In the genomic region with DNA sequence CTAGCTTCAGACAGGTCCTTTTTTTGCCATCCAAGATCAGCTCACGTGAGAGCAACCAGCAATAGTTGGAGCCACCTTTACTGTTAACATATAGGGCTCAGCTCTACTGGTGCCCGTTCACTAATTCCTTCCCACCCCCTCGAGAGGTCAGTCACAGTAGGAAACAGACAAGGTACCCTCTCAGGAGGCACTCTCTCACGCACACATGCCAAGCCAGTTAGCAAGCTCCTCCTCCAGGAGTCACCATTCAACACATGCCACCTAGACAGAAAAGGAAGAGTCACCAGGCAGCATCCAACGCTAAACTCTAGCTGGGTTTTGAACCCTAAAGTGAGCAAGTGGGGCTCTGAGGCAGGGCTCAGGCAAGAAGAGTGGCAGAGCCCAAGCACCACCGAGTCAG, we compare ENCODE assay signal across 8 mouse cellular contexts. TPM values are rescaled to one million over a fixed set of nuclear protein-coding genes. Genes with fewer than 3 reads are reported as not detected.
DNase-seq lines count a peak whose midpoint lies in the region; ATAC-seq lines count a peak whose summit lies in the region.

No protein-coding gene starts in this region.

- DNase-seq in kidney, adult 18-20 months = no peak
- DNase-seq in left cerebral cortex, postnatal 36 days (ENCODE audit: low spot score in 2 of 2) = no peak
- no peak for DNase-seq in thymus, postnatal 25 days
- no peak for DNase-seq in frontal cortex, postnatal 10 days (ENCODE audit: low spot score in 2 of 2)

- intact Hi-C loops in left cerebral cortex, postnatal 36 days (cut with DNase I) = no loop called here

- H3K4me1 ChIP-seq in kidney, embryonic 14.5 days (ENCODE audit: control insufficient read depth, insufficient read depth, low read length) = peaks cover 37% of the 10 kb centered on the region
- H3K4me1 ChIP-seq in embryonic facial prominence, embryonic 15.5 days = peaks cover 59% of the 10 kb centered on the region
- H3K4me1 ChIP-seq in intestine, embryonic 16.5 days (ENCODE audit: control insufficient read depth, insufficient read depth, low read length) = peaks cover 40% of the 10 kb centered on the region
- H3K4me1 ChIP-seq in neural tube, embryonic 12.5 days = peaks cover 68% of the 10 kb centered on the region

- H3K9ac ChIP-seq in kidney, embryonic 14.5 days (ENCODE audit: low read depth, low read length) = peak overlapping the region; percentile 28; the same call in 1 of the 2 replicates
- H3K9ac ChIP-seq in embryonic facial prominence, embryonic 15.5 days = no peak overlapping the region
- H3K9ac ChIP-seq in intestine, embryonic 16.5 days (ENCODE audit: low read depth, low read length) = peak overlapping the region; percentile 44; the same call in 1 of the 2 replicates
- H3K9ac ChIP-seq in neural tube, embryonic 12.5 days = peak overlapping the region; percentile 92

- H3K27me3 ChIP-seq in kidney, embryonic 14.5 days (ENCODE audit: control insufficient read depth, insufficient read depth, low read length) = no peaks in the 10 kb centered on the region
- no peaks in the 10 kb centered on the region for H3K27me3 ChIP-seq in embryonic facial prominence, embryonic 15.5 days
- H3K27me3 ChIP-seq in intestine, embryonic 16.5 days (replicated peaks; ENCODE audit: control insufficient read depth, insufficient read depth, low read length) = no peaks in the 10 kb centered on the region
- H3K27me3 ChIP-seq in neural tube, embryonic 12.5 days (replicated peaks) = no peaks in the 10 kb centered on the region

- no peaks in the 10 kb centered on the region for H3K9me3 ChIP-seq in kidney, embryonic 14.5 days (ENCODE audit: control insufficient read depth, low read length)
- H3K9me3 ChIP-seq in embryonic facial prominence, embryonic 15.5 days (replicated peaks) = no peaks in the 10 kb centered on the region
- H3K9me3 ChIP-seq in intestine, embryonic 16.5 days (ENCODE audit: control insufficient read depth, low read length) = no peaks in the 10 kb centered on the region
- H3K9me3 ChIP-seq in neural tube, embryonic 12.5 days = no peaks in the 10 kb centered on the region

- H3K4me2 ChIP-seq in kidney, embryonic 14.5 days (replicated peaks; ENCODE audit: low read depth, low read length) = peak overlapping the region; percentile 63
- peak overlapping the region; percentile 78 for H3K4me2 ChIP-seq in embryonic facial prominence, embryonic 15.5 days (replicated peaks)
- H3K4me2 ChIP-seq in intestine, embryonic 16.5 days (ENCODE audit: low read depth, low read length) = peak overlapping the region; percentile 92
- H3K4me2 ChIP-seq in neural tube, embryonic 12.5 days (replicated peaks) = peak overlapping the region; percentile 87

- H3K36me3 ChIP-seq in kidney, embryonic 14.5 days (ENCODE audit: control insufficient read depth, insufficient read depth, low read length) = peaks cover 9% of the 10 kb centered on the region; the same call in 1 of the 2 replicates
- H3K36me3 ChIP-seq in embryonic facial prominence, embryonic 15.5 days = peaks cover 8% of the 10 kb centered on the region; the same call in 1 of the 2 replicates
- no peaks in the 10 kb centered on the region for H3K36me3 ChIP-seq in intestine, embryonic 16.5 days (ENCODE audit: control insufficient read depth, insufficient read depth, low read length)
- H3K36me3 ChIP-seq in neural tube, embryonic 12.5 days = peaks cover 11% of the 10 kb centered on the region

- WGBS in kidney, embryonic 14.5 days = 58% methylated on average over 6 of the region's 6 CpGs
- 38% methylated on average over 6 of the region's 6 CpGs for WGBS in embryonic facial prominence, embryonic 15.5 days
- 53% methylated on average over 6 of the region's 6 CpGs for WGBS in intestine, embryonic 16.5 days
- WGBS in neural tube, embryonic 12.5 days = 54% methylated on average over 6 of the region's 6 CpGs

- no peak for ATAC-seq in kidney, embryonic 14.5 days (ENCODE audit: low FRiP score, low TSS enrichment)
- ATAC-seq in embryonic facial prominence, embryonic 15.5 days (ENCODE audit: insufficient number of reproducible peaks, low FRiP score, low TSS enrichment, low read depth) = no peak
- ATAC-seq in intestine, embryonic 16.5 days = no peak
- no peak for ATAC-seq in neural tube, embryonic 12.5 days (ENCODE audit: low FRiP score, low read depth)

- peak overlapping the region; percentile 89 for H3K4me3 ChIP-seq in kidney, embryonic 14.5 days (ENCODE audit: low read length)
- H3K4me3 ChIP-seq in embryonic facial prominence, embryonic 15.5 days (replicated peaks) = peak overlapping the region; percentile 93
- H3K4me3 ChIP-seq in intestine, embryonic 16.5 days (ENCODE audit: low read length) = peak overlapping the region; percentile 92
- peak overlapping the region; percentile 97 for H3K4me3 ChIP-seq in neural tube, embryonic 12.5 days

- H3K27ac ChIP-seq in kidney, embryonic 14.5 days (ENCODE audit: low read depth, low read length) = no peak overlapping the region
- H3K27ac ChIP-seq in embryonic facial prominence, embryonic 15.5 days (replicated peaks) = no peak overlapping the region
- H3K27ac ChIP-seq in intestine, embryonic 16.5 days (ENCODE audit: low read length) = no peak overlapping the region
- no peak overlapping the region for H3K27ac ChIP-seq in neural tube, embryonic 12.5 days

RNA-seq across cellular contexts. Expression of gene Nsun2, which starts 2.1 kb away (rescaled TPM):
- polyA plus RNA-seq in kidney, embryonic 14.5 days (2014; fragmentation: Nextera tagmentation; extraction: Ambion mirVana) = 88.5 and 142 TPM in 2 replicates
- polyA plus RNA-seq in embryonic facial prominence, embryonic 15.5 days (2015; fragmentation: Nextera tagmentation; extraction: Ambion mirVana) = 116 and 119 TPM in 2 replicates
- 101 and 115 TPM in 2 replicates for polyA plus RNA-seq in intestine, embryonic 16.5 days (2015; fragmentation: Nextera tagmentation; extraction: Ambion mirVana)
- polyA plus RNA-seq in neural tube, embryonic 12.5 days (2016; fragmentation: Nextera tagmentation; extraction: Ambion mirVana) = 99.4 and 106 TPM in 2 replicates
- 10 to 100 TPM; 75.5 to 77.9 TPM for total RNA-seq in left cerebral cortex, postnatal 36 days (2021)

RNA-seq across cellular contexts. Expression of gene Tent4a, which starts 3.0 kb away (rescaled TPM):
- polyA plus RNA-seq in kidney, embryonic 14.5 days (2014; fragmentation: Nextera tagmentation; extraction: Ambion mirVana) = 8.3 and 8.6 TPM in 2 replicates
- polyA plus RNA-seq in embryonic facial prominence, embryonic 15.5 days (2015; fragmentation: Nextera tagmentation; extraction: Ambion mirVana) = 6.0 and 6.1 TPM in 2 replicates
- 2.7 and 3.7 TPM in 2 replicates for polyA plus RNA-seq in intestine, embryonic 16.5 days (2015; fragmentation: Nextera tagmentation; extraction: Ambion mirVana)
- 7.4 and 8.2 TPM in 2 replicates for polyA plus RNA-seq in neural tube, embryonic 12.5 days (2016; fragmentation: Nextera tagmentation; extraction: Ambion mirVana)
- 10 to 100 TPM; 40.2 to 43.4 TPM for total RNA-seq in left cerebral cortex, postnatal 36 days (2021)
